Mouse (Mus musculus): ENCODE measurements at regions not wholly inside any gene's neighbourhood (a gene's known extent, or its start where the extent isn't known, plus 50 kb on each side); places are given as distances from the start of the nearest gene placed in this dataset.

GRCm38 (mm10) chr4:134990651-134991050 lies 60.0 kb downstream of the Syf2 start:
- in situ Hi-C loops (cut with MboI) = no loop called here

DNA sequence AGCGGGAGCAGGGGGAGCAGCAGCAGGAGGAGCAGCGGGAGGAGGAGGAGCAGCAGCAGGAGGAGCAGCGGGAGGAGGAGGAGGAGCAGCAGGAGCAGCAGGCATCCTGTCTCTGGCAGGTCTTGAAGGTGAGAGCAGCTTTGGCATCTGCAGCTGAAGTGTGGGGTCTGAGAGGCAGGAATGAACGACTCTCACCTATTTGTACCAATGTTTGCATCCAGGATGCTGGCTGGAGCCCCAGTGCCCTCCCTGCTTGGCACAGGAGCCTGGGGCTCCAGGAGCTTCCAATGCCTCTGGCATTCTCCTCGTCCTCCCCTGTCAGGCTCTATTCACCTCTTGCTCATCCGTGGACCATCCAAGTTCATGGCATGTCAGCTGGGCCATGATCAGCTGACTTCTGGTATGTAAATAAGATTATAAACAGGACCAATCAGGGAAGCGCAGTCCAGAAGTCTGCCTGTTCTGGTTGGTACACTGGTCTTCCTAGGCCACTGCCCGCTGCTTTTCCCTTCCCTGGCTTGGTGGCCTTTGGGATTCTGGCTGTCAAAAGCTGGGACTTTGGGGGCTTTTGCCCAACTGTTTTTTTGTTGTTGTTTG lies 62.9 kb downstream of the Syf2 start:
- in situ Hi-C loops (cut with MboI) = no loop called here

- in situ Hi-C loops (cut with MboI) = no loop called here
Observed at GRCm38 (mm10) chr4:134994205-134994604, 63.5 kb downstream of the Syf2 start.

GRCm38 (mm10) chr4:134994648-134995047 lies 64.0 kb downstream of the Syf2 start:
- in situ Hi-C loops (cut with MboI) = no loop called here

DNA sequence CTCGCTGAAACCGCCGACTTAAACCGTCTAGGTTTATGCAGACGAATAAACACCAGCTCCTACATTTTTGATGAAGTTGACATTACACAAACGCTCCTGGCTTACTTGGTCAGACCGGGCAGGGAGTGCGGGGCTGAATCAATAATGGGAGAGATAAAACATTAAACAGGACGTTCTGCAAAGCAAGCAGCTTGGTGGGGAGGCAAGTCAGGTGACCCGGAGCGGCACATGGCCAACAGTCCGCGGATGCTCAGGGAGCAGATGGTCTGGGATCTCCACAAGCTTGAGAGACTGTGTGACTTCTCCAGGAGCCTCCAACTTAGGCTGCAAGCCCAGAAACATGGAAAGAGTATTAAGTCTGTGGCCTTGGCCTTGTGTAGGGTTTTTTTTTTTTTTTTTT lies 64.4 kb downstream of the Syf2 start:
- in situ Hi-C loops (cut with MboI) = no loop called here

GRCm38 (mm10) chr4:134996121-134996520 lies 65.4 kb downstream of the Syf2 start:
- in situ Hi-C loops (cut with MboI) = no loop called here

- in situ Hi-C loops (cut with MboI) = no loop called here
Observed at GRCm38 (mm10) chr4:134997461-134998434, 67.0 kb downstream of the Syf2 start.

GRCm38 (mm10) chr4:134998928-134999658 lies 68.4 kb downstream of the Syf2 start:
- in situ Hi-C loops (cut with MboI) = no loop called here

DNA sequence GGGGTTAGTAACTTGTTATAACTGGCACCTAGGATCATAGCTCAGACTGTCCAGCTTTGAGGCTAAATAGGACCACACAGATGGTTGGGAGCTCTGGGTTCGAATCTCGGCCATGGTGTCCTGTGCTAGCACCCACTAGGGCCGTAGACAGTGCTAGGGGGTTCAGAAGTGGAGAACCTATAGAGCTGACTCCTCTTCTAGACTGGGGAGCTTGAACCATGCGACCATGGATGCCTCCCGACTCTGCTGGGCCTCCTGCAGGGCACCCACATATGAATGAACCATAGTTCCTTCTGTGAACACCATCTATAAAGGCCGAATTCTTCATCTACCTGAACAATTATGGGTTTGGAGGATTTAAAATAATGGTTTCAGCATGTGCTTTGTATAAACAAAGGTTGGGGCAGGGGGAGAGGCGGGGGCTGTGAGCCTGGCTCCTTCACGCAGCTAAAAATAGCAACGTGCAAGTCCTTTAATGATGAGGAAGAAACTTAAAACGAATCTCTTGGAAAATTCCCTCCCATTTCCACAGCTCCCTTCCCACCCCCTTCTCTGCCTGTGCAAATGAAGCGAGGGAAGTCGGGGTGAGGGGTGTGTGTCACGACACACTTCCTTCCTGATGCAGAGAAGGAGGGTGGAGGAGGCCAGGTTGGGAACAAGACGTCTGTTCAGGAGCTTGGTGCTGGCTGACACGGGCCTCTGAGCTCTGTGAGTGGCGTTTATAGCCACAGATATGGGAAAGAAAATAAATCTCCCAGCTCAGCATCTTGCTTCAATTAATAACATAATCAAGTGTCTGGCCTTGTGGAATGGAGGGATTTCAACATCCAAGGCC lies 71.6 kb downstream of the Syf2 start:
- in situ Hi-C loops (cut with MboI) = no loop called here

DNA sequence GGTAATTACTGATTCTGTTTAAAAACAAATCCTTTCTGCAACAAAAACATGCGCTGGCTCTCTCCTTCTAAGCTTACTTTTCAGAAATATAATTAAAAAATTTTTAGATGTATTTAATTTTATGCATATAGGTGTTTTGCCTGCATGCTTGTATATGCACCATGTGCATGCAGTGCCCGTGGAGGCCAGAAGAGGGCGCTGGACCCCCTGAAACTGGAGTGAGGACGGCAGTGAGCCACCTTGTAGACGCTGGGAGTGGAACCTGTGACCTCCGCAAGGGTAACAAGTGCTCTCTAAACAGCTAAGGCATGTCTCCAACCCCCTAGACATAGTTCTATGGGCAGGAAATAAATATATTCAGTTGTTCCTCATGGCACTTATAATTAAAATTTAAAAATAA lies 80.7 kb downstream of the Syf2 start:
- in situ Hi-C loops (cut with MboI) = no loop called here

DNA sequence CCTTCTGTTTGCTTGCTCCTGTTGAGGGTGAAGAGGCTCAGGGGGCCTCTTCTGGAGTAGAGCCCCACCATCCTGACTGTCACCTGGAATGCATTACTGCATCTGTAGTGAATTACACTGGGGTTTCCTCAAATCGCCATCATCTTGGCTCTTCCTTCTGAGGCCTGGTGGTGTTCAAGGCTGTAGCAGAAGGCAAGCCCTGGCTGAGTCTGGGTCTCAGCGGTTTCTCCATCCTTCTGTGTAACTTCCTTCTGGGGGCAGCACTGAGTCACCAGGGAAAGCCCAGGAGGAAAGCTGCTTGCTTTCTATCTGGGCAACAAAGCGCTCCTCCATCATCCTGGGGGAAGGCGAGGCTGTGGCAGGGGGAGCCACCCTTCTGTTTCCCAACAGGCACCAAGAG lies 82.2 kb downstream of the Syf2 start:
- in situ Hi-C loops (cut with MboI) = no loop called here

DNA sequence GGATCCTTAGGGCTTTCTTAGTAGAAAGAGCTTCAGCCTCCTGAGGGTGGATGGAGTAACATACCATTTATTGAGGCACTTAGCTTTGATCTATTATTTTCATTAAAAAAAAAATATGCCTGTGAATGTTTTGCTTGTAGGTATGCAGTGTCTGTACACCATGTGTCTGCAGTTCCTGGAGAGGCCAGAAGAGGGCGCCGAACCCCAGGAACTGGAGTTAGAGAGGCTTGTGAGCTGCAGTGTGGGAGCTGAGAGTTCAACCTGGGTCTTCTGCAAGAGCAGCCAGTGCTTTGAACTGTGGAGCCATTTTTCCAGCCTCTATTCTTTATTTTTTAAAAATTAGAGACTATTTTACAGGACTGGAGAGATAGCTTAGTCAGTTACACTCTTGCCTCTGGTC lies 83.2 kb downstream of the Syf2 start:
- in situ Hi-C loops (cut with MboI) = no loop called here

- in situ Hi-C loops (cut with MboI) = no loop called here
Observed at GRCm38 (mm10) chr4:135018018-135018417, 87.3 kb downstream of the Syf2 start.

DNA sequence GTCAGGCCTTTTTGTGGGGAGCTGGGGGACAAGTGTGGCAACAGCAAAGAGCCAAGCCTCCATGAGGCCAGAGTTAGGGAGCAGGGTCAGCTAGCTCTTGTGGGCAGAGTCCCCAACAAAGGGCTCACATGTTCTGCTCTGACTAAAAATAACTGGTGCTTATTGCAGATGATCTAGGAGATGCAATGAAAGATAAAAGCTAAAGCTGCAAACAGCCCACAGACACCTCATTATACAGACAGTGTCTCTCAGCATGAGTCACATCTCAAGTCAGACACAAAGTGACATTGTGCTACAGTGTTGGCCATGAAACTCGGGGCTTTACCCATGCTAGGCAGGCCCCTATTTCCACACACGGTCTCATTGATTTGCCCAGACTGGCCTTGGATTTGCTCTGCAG lies 88.4 kb downstream of the Syf2 start:
- in situ Hi-C loops (cut with MboI) = no loop called here

DNA sequence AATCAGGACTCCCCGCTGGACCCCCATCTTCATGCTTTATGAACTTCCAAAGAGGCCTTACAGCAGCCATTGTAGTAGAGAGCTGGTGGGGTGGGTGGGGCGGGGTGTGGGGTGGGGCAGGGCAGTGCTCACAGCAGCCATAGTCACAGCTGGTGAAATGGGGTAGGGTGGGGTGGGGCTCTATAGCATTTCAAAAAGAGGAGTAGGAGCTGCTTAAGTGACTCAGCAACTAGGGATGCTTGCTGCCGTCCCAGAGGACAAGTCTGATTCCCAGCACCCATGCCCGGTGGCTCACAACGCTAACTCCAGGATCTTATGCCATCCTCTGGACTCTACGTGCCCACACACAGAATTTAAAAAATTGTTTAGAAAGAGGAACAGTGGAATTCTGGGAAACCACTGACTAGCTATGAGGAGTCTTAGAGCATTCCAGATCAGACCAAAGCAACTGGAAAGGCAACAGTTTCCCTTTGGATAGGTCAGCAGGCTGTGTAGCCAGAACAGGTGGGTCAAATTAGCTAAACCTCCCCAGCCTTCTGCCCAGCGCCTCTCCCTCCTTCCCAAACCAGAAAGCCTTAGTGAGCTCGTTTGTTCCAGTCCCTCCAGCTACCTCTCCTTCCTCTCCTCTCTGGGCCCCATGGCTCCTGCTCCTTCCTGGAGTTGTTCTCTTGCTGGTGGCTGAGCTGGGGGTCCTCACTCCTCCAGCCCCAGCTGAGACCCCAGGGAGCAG lies 89.7 kb downstream of the Syf2 start:
- in situ Hi-C loops (cut with MboI) = no loop called here

GRCm38 (mm10) chr4:135023200-135023599 lies 92.5 kb downstream of the Syf2 start:
- in situ Hi-C loops (cut with MboI) = no loop called here

GRCm38 (mm10) chr4:135025802-135026201 lies 94.7 kb upstream of the Runx3 start:
- in situ Hi-C loops (cut with MboI) = no loop called here

GRCm38 (mm10) chr4:135027136-135027535 lies 93.3 kb upstream of the Runx3 start:
- in situ Hi-C loops (cut with MboI) = no loop called here

- in situ Hi-C loops (cut with MboI) = no loop called here
Observed at GRCm38 (mm10) chr4:135029723-135030122, 90.7 kb upstream of the Runx3 start.

DNA sequence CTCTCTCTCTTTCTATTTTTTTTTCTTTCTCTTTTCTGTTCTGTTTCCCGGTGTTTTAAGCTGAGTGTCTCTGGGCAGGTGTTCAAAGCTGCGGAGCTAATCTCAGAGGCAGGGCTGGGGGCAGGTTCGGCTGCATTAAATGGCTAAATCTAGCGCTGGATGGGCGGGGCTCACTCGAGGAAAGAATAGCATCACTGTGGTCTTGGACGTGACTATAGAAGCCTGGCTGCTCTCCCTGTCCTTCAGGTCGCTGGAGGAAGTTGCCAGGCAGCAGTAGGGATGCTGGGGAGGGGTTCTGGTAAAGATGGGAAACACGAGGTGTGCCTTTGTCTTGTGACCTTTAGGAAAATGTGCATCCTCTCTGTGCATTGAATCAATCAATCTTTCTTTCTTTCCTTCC lies 88.0 kb upstream of the Runx3 start:
- in situ Hi-C loops (cut with MboI) = no loop called here

DNA sequence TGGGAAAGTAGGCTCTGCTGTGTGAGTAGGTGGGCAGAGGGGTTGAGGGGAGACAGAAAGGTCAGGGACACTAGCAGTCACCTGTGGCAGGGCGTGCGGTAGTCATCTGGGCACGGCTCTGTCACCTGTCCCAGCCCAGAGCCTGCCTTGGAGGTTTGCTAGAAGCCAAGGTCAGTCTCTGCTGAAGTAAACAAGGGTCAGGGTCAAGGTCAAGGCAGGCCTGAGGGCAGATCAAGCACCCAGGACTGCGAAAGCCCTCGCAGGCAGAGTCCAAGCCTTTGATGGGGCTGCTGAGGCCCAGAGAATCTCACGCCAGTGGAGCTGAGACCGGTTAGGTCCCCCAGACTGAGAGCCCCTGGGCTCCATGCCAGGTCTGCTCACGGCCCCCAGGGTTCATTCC lies 87.2 kb upstream of the Runx3 start:
- in situ Hi-C loops (cut with MboI) = no loop called here

All from mature B cell (primary cell).